Mouse (Mus musculus): ENCODE results near the gene Patj. TPM values are rescaled to one million over a fixed set of nuclear protein-coding genes. Genes with fewer than 3 reads are reported as not detected.

Patj gene
- polyA plus RNA-seq, 1 experiment from 2014 or later = 27.7 TPM

DNA sequence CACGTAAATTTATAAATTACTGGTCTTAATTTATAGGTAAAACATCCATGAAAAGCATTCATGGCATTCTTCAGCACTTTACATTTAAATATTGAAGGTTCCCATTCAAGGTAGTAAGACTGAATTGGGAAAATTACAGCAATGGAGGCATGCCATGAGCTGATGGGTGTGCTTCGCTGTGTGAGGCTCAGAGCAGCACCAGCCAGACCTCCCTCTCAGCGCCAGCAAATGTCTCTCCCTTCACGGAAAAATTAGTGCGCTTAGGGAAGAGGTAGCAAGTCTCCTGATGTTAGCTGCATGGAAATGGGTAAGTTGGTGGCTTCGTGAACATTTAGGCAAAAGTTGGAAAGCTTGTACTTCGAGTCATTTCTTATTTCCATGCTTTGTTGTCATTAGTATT is 153.9 kb downstream of the Patj start:
- no peak for ATAC-seq
- DNase-seq (ENCODE audit: low read depth, low spot score) = no peak
- H3K27me3 ChIP-seq = no peaks in the 10 kb centered on the region
- in situ Hi-C loops (cut with MboI; ENCODE audit: low pct_unique_long_range_greater_than_20kb) = loop anchor here (10.0 kb wide), 1 partner anchor 145 kb away; no protein-coding TSS in a partner anchor
- CTCF ChIA-PET = interaction anchor here (1.3 to 2.1 kb wide), 2 partner anchors 10 to 60 kb away, joined by 3 to 4 read pairs; no protein-coding TSS in a partner anchor
- POLR2A ChIA-PET = no interaction called here
- TF ChIP-seq CTCF (IDR thresholded peaks at IDR 0.05) = no peak

DNA sequence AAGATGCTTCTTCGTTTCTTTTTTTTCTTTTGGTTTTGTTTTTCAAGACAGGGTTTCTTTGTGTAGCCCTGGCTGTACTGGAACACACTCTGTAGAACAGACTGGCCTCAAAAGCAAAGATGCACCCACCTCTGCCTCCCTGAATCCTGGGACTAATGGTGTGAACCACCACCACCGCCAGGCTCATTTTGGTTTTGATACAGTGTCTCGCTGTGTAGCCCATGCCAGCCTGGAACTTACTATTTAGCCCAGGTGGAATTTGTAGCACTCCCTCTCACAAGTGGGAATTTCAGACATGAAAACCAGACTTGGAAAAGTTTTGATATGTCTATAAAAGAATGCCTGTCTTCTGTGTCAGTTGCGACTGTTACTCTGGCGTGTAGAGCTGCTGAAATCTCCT is 154.5 kb downstream of the Patj start:
- TF ChIP-seq CTCF (IDR thresholded peaks at IDR 0.05) = no peak
- H3K27me3 ChIP-seq = no peaks in the 10 kb centered on the region
- ATAC-seq (no peak), DNase-seq (ENCODE audit: low read depth, low spot score) (no peak)
- ChIA-PET POLR2A (no interaction called here), CTCF (interaction anchor here (2.1 kb wide), 1 partner anchor 59 kb away, joined by 4 read pairs; no protein-coding TSS in a partner anchor)
- in situ Hi-C loops (cut with MboI; ENCODE audit: low pct_unique_long_range_greater_than_20kb) = no loop called here

DNA sequence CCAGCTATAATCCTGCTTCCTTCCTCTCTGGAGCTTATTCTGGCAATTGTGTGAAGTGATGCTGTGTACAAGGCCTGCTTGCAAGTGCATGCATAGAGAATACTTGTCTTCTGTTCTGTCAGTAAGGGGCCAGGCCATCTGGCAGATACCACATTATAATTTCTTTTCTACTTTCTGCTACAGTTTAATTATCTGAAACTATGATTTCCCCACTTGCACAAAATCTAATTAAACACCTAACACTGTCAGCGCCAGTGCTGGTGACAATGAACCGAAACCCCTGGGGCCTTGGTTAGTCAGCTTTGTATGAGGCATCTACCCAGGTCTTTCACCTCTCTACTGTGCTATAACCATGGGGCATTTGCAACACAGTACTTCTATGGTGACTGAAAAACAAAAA is 160.1 kb downstream of the Patj start:
- CTCF ChIA-PET = no interaction called here
- POLR2A ChIA-PET = no interaction called here
- ATAC-seq (no peak), DNase-seq (ENCODE audit: low read depth, low spot score) (no peak)
- in situ Hi-C loops (cut with MboI; ENCODE audit: low pct_unique_long_range_greater_than_20kb) = no loop called here
- no peak for TF ChIP-seq CTCF (IDR thresholded peaks at IDR 0.05)
- H3K27me3 ChIP-seq = no peaks in the 10 kb centered on the region

DNA sequence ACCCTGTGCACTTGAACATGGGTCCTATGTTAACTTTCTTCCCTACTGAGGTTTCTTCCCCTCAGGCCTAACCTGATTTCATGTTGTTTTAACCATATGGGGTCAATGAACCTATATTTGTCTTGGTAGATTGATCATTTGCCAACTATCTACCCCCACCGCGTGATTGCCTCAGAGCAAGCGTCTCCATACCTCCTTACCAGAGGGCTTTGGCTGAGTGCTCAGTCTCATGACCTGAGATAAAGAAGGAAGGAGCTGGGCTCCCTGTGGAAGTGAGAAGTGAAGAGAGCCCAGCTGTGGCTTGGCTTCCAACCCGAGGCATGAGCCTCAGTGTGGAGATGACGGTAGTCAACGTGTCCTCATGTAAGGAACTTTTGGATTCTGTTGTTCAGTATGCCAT is 160.9 kb downstream of the Patj start:
- no peak for TF ChIP-seq CTCF (IDR thresholded peaks at IDR 0.05)
- no peaks in the 10 kb centered on the region for H3K27me3 ChIP-seq
- ATAC-seq = no peak
- in situ Hi-C loops (cut with MboI; ENCODE audit: low pct_unique_long_range_greater_than_20kb) = no loop called here
- CTCF ChIA-PET = interaction anchor here (1.4 kb wide), 1 partner anchor 10 kb away, joined by 5 read pairs; no protein-coding TSS in a partner anchor
- POLR2A ChIA-PET = no interaction called here
- no peak for DNase-seq (ENCODE audit: low read depth, low spot score)

DNA sequence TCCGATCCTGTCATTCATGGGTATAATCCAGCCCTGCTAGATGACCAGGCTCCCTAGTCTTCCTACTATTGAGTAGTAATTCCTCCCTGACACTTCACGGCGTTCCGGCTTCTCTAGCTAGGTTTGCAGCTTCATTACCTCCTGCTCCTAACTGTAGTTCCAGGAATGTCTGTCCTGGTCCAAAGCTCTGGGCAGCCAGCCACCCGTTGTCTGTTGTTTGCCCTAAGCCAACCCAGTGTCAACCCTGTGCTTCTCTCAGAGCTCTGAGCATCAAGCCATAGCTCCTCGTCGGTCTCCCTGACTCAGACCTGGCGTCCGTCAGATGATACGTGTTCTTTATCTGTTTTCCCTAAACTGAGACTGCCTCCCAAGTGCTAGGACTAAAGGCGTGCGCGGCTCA is 161.6 kb downstream of the Patj start:
- no peak for TF ChIP-seq CTCF (IDR thresholded peaks at IDR 0.05)
- in situ Hi-C loops (cut with MboI; ENCODE audit: low pct_unique_long_range_greater_than_20kb) = no loop called here
- H3K27me3 ChIP-seq = no peaks in the 10 kb centered on the region
- DNase-seq (ENCODE audit: low read depth, low spot score) (no peak), ATAC-seq (no peak)
- ChIA-PET CTCF (interaction anchor here (1.4 kb wide), 1 partner anchor 11 kb away, joined by 5 read pairs; no protein-coding TSS in a partner anchor), POLR2A (no interaction called here)

DNA sequence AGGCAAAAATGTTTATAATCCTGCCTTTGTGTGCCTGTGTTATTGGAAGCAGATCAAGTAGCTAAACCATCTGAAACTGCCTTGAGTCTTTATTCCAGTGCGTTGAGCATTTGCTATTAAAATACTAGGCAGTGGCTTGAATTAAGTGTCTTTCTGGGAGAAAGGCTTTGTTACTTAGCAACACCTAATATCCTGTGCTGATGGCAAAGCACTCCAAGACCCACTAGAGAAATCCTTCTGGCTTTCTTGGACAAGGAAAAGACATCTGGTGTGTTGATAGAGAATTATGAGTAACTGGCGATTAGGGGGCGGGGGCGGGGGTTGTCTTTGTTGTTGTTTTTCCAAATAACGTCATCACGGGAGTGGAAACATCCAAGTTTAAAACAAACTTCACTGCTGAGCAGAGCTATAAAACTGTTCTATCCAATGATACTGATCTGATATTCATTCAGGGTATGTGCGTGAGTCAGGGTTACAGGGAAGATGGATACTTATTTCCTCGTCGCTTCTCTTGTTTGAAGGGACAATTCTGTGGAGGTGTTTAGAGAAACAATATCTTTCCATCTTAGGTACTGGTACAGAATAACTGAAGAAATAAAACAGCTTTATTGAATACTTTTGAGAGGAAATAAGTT is 164.7 kb downstream of the Patj start:
- no peaks in the 10 kb centered on the region for H3K27me3 ChIP-seq
- TF ChIP-seq CTCF (IDR thresholded peaks at IDR 0.05) = no peak
- ATAC-seq = no peak
- in situ Hi-C loops (cut with MboI; ENCODE audit: low pct_unique_long_range_greater_than_20kb) = no loop called here
- DNase-seq (ENCODE audit: low read depth, low spot score) = no peak
- ChIA-PET POLR2A (no interaction called here), CTCF (interaction anchor here (0.8 to 1.6 kb wide), 4 partner anchors 9 to 140 kb away, joined by 3 to 7 read pairs (median 3); no protein-coding TSS in a partner anchor)

DNA sequence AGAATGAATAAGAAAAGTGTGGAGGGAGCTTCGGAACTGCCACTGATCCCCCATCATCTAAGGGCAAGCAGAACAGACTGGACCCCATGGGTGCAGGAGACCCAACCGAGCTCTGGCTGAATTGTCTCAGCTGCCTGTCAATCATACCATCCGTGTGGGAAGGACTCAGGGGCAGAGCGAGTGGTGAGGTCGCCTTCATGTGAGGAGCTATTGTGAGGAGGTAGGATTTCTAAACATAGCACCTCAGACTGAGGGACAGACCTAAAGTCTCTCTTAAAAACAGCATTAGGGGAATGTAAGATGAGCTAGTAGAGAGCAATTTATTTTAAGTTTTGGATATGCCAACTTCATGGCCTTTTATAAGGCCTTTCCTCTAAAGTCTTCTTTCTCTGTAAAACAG is 167.5 kb downstream of the Patj start:
- in situ Hi-C loops (cut with MboI; ENCODE audit: low pct_unique_long_range_greater_than_20kb) = no loop called here
- POLR2A ChIA-PET = no interaction called here
- TF ChIP-seq CTCF (IDR thresholded peaks at IDR 0.05) = no peak
- ATAC-seq (no peak), DNase-seq (ENCODE audit: low read depth, low spot score) (no peak)
- CTCF ChIA-PET = interaction anchor here (1.1 to 1.2 kb wide), 3 partner anchors 10 to 139 kb away, joined by 3 to 5 read pairs (median 3); no protein-coding TSS in a partner anchor
- no peaks in the 10 kb centered on the region for H3K27me3 ChIP-seq

DNA sequence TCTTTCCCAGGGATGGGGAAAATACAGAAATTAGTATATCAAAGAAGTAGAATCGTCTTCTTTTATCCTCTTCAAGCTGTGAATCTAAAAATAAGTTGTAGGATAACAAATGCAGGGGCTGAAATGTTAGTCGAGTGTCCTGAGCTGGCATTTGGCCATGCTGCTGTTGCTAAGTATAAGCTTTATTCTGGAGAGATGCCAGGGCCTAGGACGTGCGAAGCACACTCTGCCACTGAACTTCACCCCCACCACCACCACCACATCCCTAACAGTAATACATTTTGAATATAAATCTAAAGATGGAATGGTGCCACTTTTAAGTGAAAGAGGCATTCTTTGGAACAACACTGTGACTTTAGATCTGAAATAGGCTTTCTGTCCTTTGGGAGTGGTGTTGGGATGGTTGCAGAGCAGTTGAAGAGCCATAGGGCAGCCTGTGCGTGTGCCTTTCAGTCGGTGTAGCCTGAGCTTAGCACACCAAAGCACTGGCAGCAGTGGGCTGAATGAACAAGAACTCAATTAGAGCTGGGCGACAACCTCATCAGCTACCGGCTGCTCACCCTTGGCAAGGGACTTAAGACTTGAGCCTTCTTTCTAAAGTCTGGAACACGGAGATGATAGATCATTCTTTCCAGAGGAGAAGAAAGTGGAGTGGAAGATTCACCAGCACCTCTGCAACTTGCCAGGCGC is 168.1 kb downstream of the Patj start:
- no peak for ATAC-seq
- no peak for TF ChIP-seq CTCF (IDR thresholded peaks at IDR 0.05)
- no peaks in the 10 kb centered on the region for H3K27me3 ChIP-seq
- POLR2A ChIA-PET = no interaction called here
- in situ Hi-C loops (cut with MboI; ENCODE audit: low pct_unique_long_range_greater_than_20kb) = no loop called here
- CTCF ChIA-PET = interaction anchor here (1.1 to 1.2 kb wide), 3 partner anchors 11 to 139 kb away, joined by 3 to 5 read pairs (median 3); no protein-coding TSS in a partner anchor
- DNase-seq (ENCODE audit: low read depth, low spot score) = no peak

DNA sequence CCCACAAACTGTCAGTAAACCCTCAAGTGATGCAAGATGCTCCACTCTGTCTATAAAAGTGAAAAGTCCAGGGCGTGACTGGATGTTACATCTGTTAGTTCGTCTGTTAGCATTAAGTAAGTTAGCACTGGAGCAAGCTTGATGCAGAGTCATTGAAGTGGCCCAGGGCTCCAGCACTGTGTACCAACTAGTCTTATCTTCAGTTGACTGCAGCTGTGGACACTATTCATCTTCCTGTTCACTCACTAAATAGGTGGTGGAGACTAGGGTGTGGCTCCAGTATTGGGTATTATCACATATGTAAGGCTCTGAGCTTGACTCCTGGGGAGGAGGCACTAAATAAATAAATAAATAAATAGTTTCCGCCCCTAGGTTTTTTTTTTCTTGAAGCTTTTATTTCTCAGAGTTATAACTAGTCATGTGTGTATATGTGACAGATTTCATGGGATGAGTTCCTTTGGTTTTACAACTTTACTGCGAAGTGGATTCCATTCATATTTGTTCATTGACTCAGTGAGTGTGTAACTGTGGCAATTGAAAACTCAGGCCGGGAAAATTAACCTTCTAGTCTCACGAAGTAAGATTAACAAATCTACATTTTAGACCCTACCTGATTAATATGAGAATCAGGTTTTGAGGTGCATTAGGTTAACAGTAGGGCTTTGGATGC is 168.7 kb downstream of the Patj start:
- TF ChIP-seq CTCF (IDR thresholded peaks at IDR 0.05) = no peak
- no peak for DNase-seq (ENCODE audit: low read depth, low spot score)
- ChIA-PET POLR2A (no interaction called here), CTCF (interaction anchor here (1.1 kb wide), 1 partner anchor 54 kb away, joined by 3 read pairs; no protein-coding TSS in a partner anchor)
- no peak for ATAC-seq
- no peaks in the 10 kb centered on the region for H3K27me3 ChIP-seq
- in situ Hi-C loops (cut with MboI; ENCODE audit: low pct_unique_long_range_greater_than_20kb) = no loop called here

DNA sequence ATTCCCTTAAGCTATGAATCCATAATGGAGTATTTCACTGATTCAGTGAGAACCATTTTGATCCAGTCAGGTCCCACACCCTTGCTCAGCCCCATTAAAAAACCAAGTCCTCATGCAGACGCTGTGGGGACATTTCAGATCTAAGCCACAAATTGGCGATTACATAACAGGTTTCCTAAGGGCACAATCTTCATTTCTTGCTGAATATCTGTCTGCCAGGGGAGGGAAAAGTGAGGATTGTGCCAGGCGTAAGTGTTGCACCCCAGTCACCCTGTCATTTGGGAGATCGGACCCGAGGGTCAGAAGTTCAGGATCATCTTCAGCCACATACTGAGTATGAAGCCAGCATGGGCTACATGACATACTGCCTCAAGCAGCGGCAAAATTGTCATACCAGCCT is 171.2 kb downstream of the Patj start:
- H3K27me3 ChIP-seq = no peaks in the 10 kb centered on the region
- ATAC-seq (no peak), DNase-seq (ENCODE audit: low read depth, low spot score) (no peak)
- POLR2A ChIA-PET = no interaction called here
- in situ Hi-C loops (cut with MboI; ENCODE audit: low pct_unique_long_range_greater_than_20kb) = no loop called here
- TF ChIP-seq CTCF (IDR thresholded peaks at IDR 0.05) = no peak
- CTCF ChIA-PET = interaction anchor here (1.0 kb wide), 1 partner anchor 21 kb away, joined by 3 read pairs; no protein-coding TSS in a partner anchor

DNA sequence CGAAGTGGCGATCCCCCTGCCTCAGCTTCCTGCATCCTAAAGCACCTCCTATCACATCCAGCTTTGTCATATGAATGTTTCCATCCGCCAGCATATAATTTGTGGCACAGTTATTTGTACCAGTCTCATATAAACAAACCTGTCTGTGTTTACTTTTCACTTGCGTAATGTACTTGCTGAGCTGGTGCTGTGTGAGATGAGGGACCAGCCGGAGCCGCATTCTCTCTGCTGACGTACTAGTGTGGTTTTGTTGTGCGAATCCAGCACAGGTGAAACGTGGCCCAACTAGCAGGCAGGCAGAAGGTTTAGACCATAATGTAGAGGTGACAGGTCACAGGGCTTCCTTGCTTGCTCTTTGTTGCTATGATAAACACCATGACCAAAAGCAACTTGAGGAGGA is 171.9 kb downstream of the Patj start:
- DNase-seq (ENCODE audit: low read depth, low spot score) (no peak), ATAC-seq (no peak)
- in situ Hi-C loops (cut with MboI; ENCODE audit: low pct_unique_long_range_greater_than_20kb) = no loop called here
- ChIA-PET POLR2A (no interaction called here), CTCF (interaction anchor here (1.0 kb wide), 1 partner anchor 22 kb away, joined by 3 read pairs; no protein-coding TSS in a partner anchor)
- TF ChIP-seq CTCF (IDR thresholded peaks at IDR 0.05) = no peak
- no peaks in the 10 kb centered on the region for H3K27me3 ChIP-seq

Measured in Patski (cell line).